Mouse (Mus musculus): ENCODE measurements around the gene Slc35e3. TPM values are rescaled to one million over a fixed set of nuclear protein-coding genes. Genes with fewer than 3 reads are reported as not detected.

Gene Slc35e3
- polyA plus RNA-seq, 1 experiment from 2014 or later: 22.4 TPM

- no peaks in the 10 kb centered on the region for H3K9me3 ChIP-seq
- no peak overlapping the region for H3K4me3 ChIP-seq
- H3K36me3 ChIP-seq (replicated peaks): peaks cover 94% of the 10 kb centered on the region
- WGBS: 93% methylated on average over 7 of the region's 7 CpGs
- DNase-seq (ENCODE audit: extremely low spot score, low spot score): no peak
- H3K4me1 ChIP-seq: no peaks in the 10 kb centered on the region
- H3K27me3 ChIP-seq (ENCODE audit: poor library complexity, severe bottlenecking): no peaks in the 10 kb centered on the region
- no peak overlapping the region for H3K27ac ChIP-seq
Observed at GRCm38 (mm10) chr10:117773106-117773720, 27.0 kb upstream of the Slc35e3 start.

GRCm38 (mm10) chr10:117772364-117773105 is 26.4 kb upstream of the Slc35e3 start:
- 92% methylated on average over 17 of the region's 17 CpGs for WGBS
- peaks cover 94% of the 10 kb centered on the region for H3K36me3 ChIP-seq (replicated peaks)
- no peaks in the 10 kb centered on the region for H3K9me3 ChIP-seq
- H3K4me1 ChIP-seq: no peaks in the 10 kb centered on the region
- H3K27me3 ChIP-seq (ENCODE audit: poor library complexity, severe bottlenecking): no peaks in the 10 kb centered on the region
- no peak overlapping the region for H3K27ac ChIP-seq
- DNase-seq (ENCODE audit: extremely low spot score, low spot score): no peak
- H3K4me3 ChIP-seq: no peak overlapping the region

GRCm38 (mm10) chr10:117771131-117771510 is 25.0 kb upstream of the Slc35e3 start:
- 97% methylated on average over 10 of the region's 10 CpGs for WGBS
- Histone ChIP-seq H3K36me3 (replicated peaks) (peaks cover 94% of the 10 kb centered on the region), H3K9me3 (no peaks in the 10 kb centered on the region), H3K27ac (no peak overlapping the region), H3K27me3 (ENCODE audit: poor library complexity, severe bottlenecking) (no peaks in the 10 kb centered on the region), H3K4me1 (no peaks in the 10 kb centered on the region), H3K4me3 (no peak overlapping the region)
- DNase-seq (ENCODE audit: extremely low spot score, low spot score): no peak

- no peak for DNase-seq (ENCODE audit: extremely low spot score, low spot score)
- Histone ChIP-seq H3K9me3 (no peaks in the 10 kb centered on the region), H3K27me3 (ENCODE audit: poor library complexity, severe bottlenecking) (no peaks in the 10 kb centered on the region), H3K27ac (no peak overlapping the region), H3K4me3 (no peak overlapping the region), H3K4me1 (no peaks in the 10 kb centered on the region), H3K36me3 (replicated peaks) (peaks cover 94% of the 10 kb centered on the region)
- 94% methylated on average over 18 of the region's 18 CpGs for WGBS
Observed at GRCm38 (mm10) chr10:117770286-117771130, 24.3 kb upstream of the Slc35e3 start.

- Histone ChIP-seq H3K4me1 (no peaks in the 10 kb centered on the region), H3K36me3 (replicated peaks) (peaks cover 94% of the 10 kb centered on the region), H3K9me3 (no peaks in the 10 kb centered on the region), H3K27ac (no peak overlapping the region), H3K4me3 (no peak overlapping the region), H3K27me3 (ENCODE audit: poor library complexity, severe bottlenecking) (no peaks in the 10 kb centered on the region)
- 95% methylated on average over 9 of the region's 9 CpGs for WGBS
- no peak for DNase-seq (ENCODE audit: extremely low spot score, low spot score)
Observed at GRCm38 (mm10) chr10:117769541-117770285, 23.5 kb upstream of the Slc35e3 start.

GRCm38 (mm10) chr10:117768141-117768440 is 21.9 kb upstream of the Slc35e3 start:
- no peaks in the 10 kb centered on the region for H3K9me3 ChIP-seq
- 92% methylated on average over 7 of the region's 7 CpGs for WGBS
- H3K4me1 ChIP-seq: no peaks in the 10 kb centered on the region
- H3K4me3 ChIP-seq: no peak overlapping the region
- H3K27ac ChIP-seq: no peak overlapping the region
- no peaks in the 10 kb centered on the region for H3K27me3 ChIP-seq (ENCODE audit: poor library complexity, severe bottlenecking)
- no peak for DNase-seq (ENCODE audit: extremely low spot score, low spot score)
- peaks cover 94% of the 10 kb centered on the region for H3K36me3 ChIP-seq (replicated peaks)

GRCm38 (mm10) chr10:117767286-117768140 is 21.3 kb upstream of the Slc35e3 start:
- Histone ChIP-seq H3K36me3 (replicated peaks) (peaks cover 94% of the 10 kb centered on the region), H3K27ac (no peak overlapping the region), H3K4me3 (no peak overlapping the region), H3K9me3 (no peaks in the 10 kb centered on the region), H3K4me1 (no peaks in the 10 kb centered on the region), H3K27me3 (ENCODE audit: poor library complexity, severe bottlenecking) (no peaks in the 10 kb centered on the region)
- no peak for DNase-seq (ENCODE audit: extremely low spot score, low spot score)
- 91% methylated on average over 10 of the region's 10 CpGs for WGBS

GRCm38 (mm10) chr10:117766896-117767160 is 20.7 kb upstream of the Slc35e3 start:
- H3K36me3 ChIP-seq (replicated peaks): peaks cover 96% of the 10 kb centered on the region
- DNase-seq (ENCODE audit: extremely low spot score, low spot score): no peak
- no peak overlapping the region for H3K4me3 ChIP-seq
- no peaks in the 10 kb centered on the region for H3K27me3 ChIP-seq (ENCODE audit: poor library complexity, severe bottlenecking)
- no peaks in the 10 kb centered on the region for H3K4me1 ChIP-seq
- no peak overlapping the region for H3K27ac ChIP-seq
- no peaks in the 10 kb centered on the region for H3K9me3 ChIP-seq
- 94% methylated on average over 5 of the region's 5 CpGs for WGBS

GRCm38 (mm10) chr10:117766111-117766895 is 20.1 kb upstream of the Slc35e3 start:
- 94% methylated on average over 16 of the region's 16 CpGs for WGBS

GRCm38 (mm10) chr10:117765116-117765894 is 19.1 kb upstream of the Slc35e3 start:
- DNase-seq (ENCODE audit: extremely low spot score, low spot score): no peak
- Histone ChIP-seq H3K4me1 (no peaks in the 10 kb centered on the region), H3K36me3 (replicated peaks) (peaks cover 96% of the 10 kb centered on the region), H3K27ac (no peak overlapping the region), H3K27me3 (ENCODE audit: poor library complexity, severe bottlenecking) (no peaks in the 10 kb centered on the region), H3K4me3 (no peak overlapping the region), H3K9me3 (no peaks in the 10 kb centered on the region)
- WGBS: 94% methylated on average over 11 of the region's 11 CpGs

More at GRCm38 (mm10) chr10:117766111-117766895, 20.1 kb upstream of the Slc35e3 start:
- no peak for DNase-seq (ENCODE audit: extremely low spot score, low spot score)
- peaks cover 96% of the 10 kb centered on the region for H3K36me3 ChIP-seq (replicated peaks)
- H3K4me1 ChIP-seq: no peaks in the 10 kb centered on the region
- no peak overlapping the region for H3K27ac ChIP-seq
- H3K9me3 ChIP-seq: no peaks in the 10 kb centered on the region
- no peak overlapping the region for H3K4me3 ChIP-seq
- no peaks in the 10 kb centered on the region for H3K27me3 ChIP-seq (ENCODE audit: poor library complexity, severe bottlenecking)

- peaks cover 96% of the 10 kb centered on the region for H3K36me3 ChIP-seq (replicated peaks)
- H3K4me3 ChIP-seq: no peak overlapping the region
- H3K4me1 ChIP-seq: no peaks in the 10 kb centered on the region
- no peaks in the 10 kb centered on the region for H3K9me3 ChIP-seq
- WGBS: 93% methylated on average over 6 of the region's 6 CpGs
- H3K27ac ChIP-seq: no peak overlapping the region
- no peaks in the 10 kb centered on the region for H3K27me3 ChIP-seq (ENCODE audit: poor library complexity, severe bottlenecking)
- no peak for DNase-seq (ENCODE audit: extremely low spot score, low spot score)
Observed at GRCm38 (mm10) chr10:117764598-117764997, 18.4 kb upstream of the Slc35e3 start.

Measured in forebrain, embryonic 10.5 days (tissue).